Mouse (Mus musculus) layer of hippocampus, postnatal 10 days (tissue): Measurements from ENCODE around the gene Cdk9. TPM values are rescaled to one million over a fixed set of nuclear protein-coding genes. Genes with fewer than 3 reads are reported as not detected.

Experiments
- DNase-seq, 2 experiments: peaks; one replicate each; pipeline ENCODE4 v3.0.0; 2021; ENCODE audit warnings: low spot score in 2 of 2
- total RNA-seq, 2 experiments: library from RNA; stranded (reverse); gene quantifications; 2 replicates each; pipeline ENCODE4 v1.2.3; 2021

Cdk9 gene
- total RNA-seq, 2 experiments from 2014 or later: 86.8 to 92.1 TPM

GRCm38 (mm10) chr2:32734480-32734879 lies 21.6 kb upstream of the Cdk9 start:
- no peak for DNase-seq

GRCm38 (mm10) chr2:32732695-32733094 lies 19.8 kb upstream of the Cdk9 start:
- DNase-seq: no peak

GRCm38 (mm10) chr2:32731911-32732310 lies 19.0 kb upstream of the Cdk9 start:
- DNase-seq: no peak

- DNase-seq: no peak
These were observed 18.0 kb upstream of the Cdk9 start for GRCm38 (mm10) chr2:32730854-32731253.

- DNase-seq: no peak
These were observed 16.7 kb upstream of the Cdk9 start for GRCm38 (mm10) chr2:32729547-32729946.

- no peak for DNase-seq
These were observed 15.6 kb upstream of the Cdk9 start for GRCm38 (mm10) chr2:32728463-32728862.

- DNase-seq: peak; percentile 77 to 81
These were observed 14.6 kb upstream of the Cdk9 start for GRCm38 (mm10) chr2:32727435-32727834.

- DNase-seq: no peak
These were observed 12.2 kb upstream of the Cdk9 start for GRCm38 (mm10) chr2:32724832-32725790.

- DNase-seq: no peak
These were observed 11.3 kb upstream of the Cdk9 start for GRCm38 (mm10) chr2:32724149-32724548.

- no peak for DNase-seq
These were observed 9.7 kb upstream of the Cdk9 start for GRCm38 (mm10) chr2:32722581-32722980.

- no peak for DNase-seq
These were observed 9.2 kb upstream of the Cdk9 start for GRCm38 (mm10) chr2:32722046-32722445.

GRCm38 (mm10) chr2:32720681-32721229 lies 7.9 kb upstream of the Cdk9 start, which contains the start of gene Sh2d3c:
Sh2d3c (plus strand) TSS chr2:32721055.
- peak in 1 of 2 experiments; percentile 53 for DNase-seq

- DNase-seq: no peak
These were observed 7.2 kb upstream of the Cdk9 start for GRCm38 (mm10) chr2:32720053-32720452.

- DNase-seq: peak; percentile 65 to 68
These were observed 5.9 kb upstream of the Cdk9 start for GRCm38 (mm10) chr2:32718761-32719160.

GRCm38 (mm10) chr2:32714987-32715425 lies 2.1 kb upstream of the Cdk9 start:
- DNase-seq: no peak

- no peak for DNase-seq
These were observed 1.5 kb upstream of the Cdk9 start for GRCm38 (mm10) chr2:32714117-32714986.

GRCm38 (mm10) chr2:32712586-32712933 lies 316 bp downstream of the Cdk9 start:
- DNase-seq: peak; percentile 94 to 96

GRCm38 (mm10) chr2:32712108-32712551 lies 746 bp downstream of the Cdk9 start:
- DNase-seq: peak; percentile 58 to 64

GRCm38 (mm10) chr2:32711301-32712056 lies 1.4 kb downstream of the Cdk9 start:
- DNase-seq: no peak

- DNase-seq: no peak
These were observed 2.5 kb downstream of the Cdk9 start for GRCm38 (mm10) chr2:32710425-32710824.
